Mouse (Mus musculus): Measurements from ENCODE around the gene Haao. TPM values are rescaled to one million over a fixed set of nuclear protein-coding genes. Genes with fewer than 3 reads are reported as not detected.

Haao gene
- polyA plus RNA-seq (2017; shearing (Covaris generic)): 0.49 TPM

DNA sequence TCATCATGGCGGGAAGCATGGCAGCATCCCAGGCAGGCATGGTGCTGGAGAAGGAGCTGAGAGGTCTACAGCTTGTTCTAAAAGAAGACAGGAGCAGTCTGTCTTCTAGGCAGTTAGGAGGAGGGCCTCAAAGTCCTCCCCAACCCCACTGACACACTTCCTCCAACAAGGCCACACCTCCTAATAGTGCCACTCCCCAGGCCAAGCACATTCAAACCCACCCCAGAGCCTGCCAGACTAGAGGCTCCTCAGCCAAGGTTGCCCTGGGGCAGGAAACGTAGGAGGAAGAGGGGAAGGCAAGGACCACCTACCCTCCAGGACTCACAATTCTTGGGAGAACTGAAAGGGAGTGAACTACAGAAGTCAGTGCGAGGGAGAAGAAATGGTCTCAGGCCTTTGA lies at the start of gene Haao:
Gene Haao (minus strand): TSS at position 149 of the 400 bp plus-strand sequence.

Other genes with a start within 250 kb of the Haao start
- gene Kcng3, start 216.1 kb downstream of the Haao start, polyA plus RNA-seq (2017; shearing (Covaris generic)): not detected
- gene Mta3, start 141.8 kb downstream of the Haao start, polyA plus RNA-seq (2017; shearing (Covaris generic)): 92.7 TPM

Data from naive thymus-derived CD4-positive, alpha-beta T cell, adult 5 months (primary cell).